Mouse (Mus musculus) thymus, adult 2 months (tissue): ENCODE measurements around the gene Sh3kbp1.

Experiments
- CTCF ChIP-seq: fragments of 200-500 bp; IDR thresholded peaks from 2 replicates; pipeline ENCODE4 v1.5.1; 2012; ENCODE audit warnings: mild to moderate bottlenecking, control low read depth, low read length, moderate library complexity, borderline replicate concordance; ENCODE audit not compliant: control insufficient read depth, poor library complexity, insufficient read depth; ENCODE audit errors: extremely low read depth
- POLR2A ChIP-seq: fragments of 200-500 bp; IDR thresholded peaks from 2 replicates; pipeline ENCODE4 v1.6.1; 2012; ENCODE audit warnings: mild to moderate bottlenecking, low read length, control low read depth, moderate library complexity; ENCODE audit not compliant: control insufficient read depth, poor library complexity, insufficient read depth; ENCODE audit errors: extremely low read depth

GRCm38 (mm10) chrX:159737344-159737743 is 110.3 kb downstream of the Sh3kbp1 start:
- TF ChIP-seq CTCF (no peak), POLR2A (no peak)
